Mouse (Mus musculus) lung, postnatal 0 days (tissue): ENCODE results near the gene 6030468B19Rik. TPM values are rescaled to one million over a fixed set of nuclear protein-coding genes. Genes with fewer than 3 reads are reported as not detected.

Experiments used
- ATAC-seq: fragments of 200-750 bp; cut with Nextera tagmentation; 2 replicates; pipeline ENCODE4 v1.8.0; 2017; ENCODE audit warnings: moderate library complexity
- DNase-seq: peaks from one replicate; pipeline ENCODE4 v3.0.0-alpha.2; 2016; ENCODE audit warnings: low spot score
- H3K27ac ChIP-seq: fragments of 300-500 bp; sonication (generic); 2 replicates; pipeline ENCODE4 v1.5.1; 2014; ENCODE audit warnings: antibody characterized with exemption, mild to moderate bottlenecking, low read length, mixed read lengths
- H3K27me3 ChIP-seq: fragments of 300-500 bp; sonication (generic); replicated peaks from 2 replicates; pipeline ENCODE4 v1.6.1; 2014; ENCODE audit warnings: low read length, mixed read lengths; ENCODE audit not compliant: insufficient read depth
- H3K36me3 ChIP-seq: fragments of 300-500 bp; sonication (generic); 2 replicates; pipeline ENCODE4 v1.6.1; 2014; ENCODE audit warnings: low read length, mixed read lengths; ENCODE audit not compliant: insufficient read depth
- H3K4me1 ChIP-seq: fragments of 300-500 bp; sonication (generic); 2 replicates; pipeline ENCODE4 v1.6.1; 2014; ENCODE audit warnings: antibody characterized with exemption, low read depth, low read length, mixed read lengths; ENCODE audit not compliant: insufficient read depth
- H3K4me2 ChIP-seq: fragments of 300-500 bp; sonication (generic); replicated peaks from 2 replicates; pipeline ENCODE4 v1.6.1; 2014; ENCODE audit warnings: low read depth, mild to moderate bottlenecking, low read length, moderate library complexity, mixed read lengths
- H3K4me3 ChIP-seq: fragments of 300-500 bp; sonication (generic); 2 replicates; pipeline ENCODE4 v1.5.1; 2014; ENCODE audit warnings: low read depth, low read length
- H3K9ac ChIP-seq: fragments of 300-500 bp; sonication (generic); replicated peaks from 2 replicates; pipeline ENCODE4 v1.6.1; 2014; ENCODE audit warnings: low read depth, mild to moderate bottlenecking
- H3K9me3 ChIP-seq: fragments of 300-500 bp; sonication (generic); 2 replicates; pipeline ENCODE4 v1.6.1; 2016; ENCODE audit warnings: low read length, mixed read lengths
- CTCF ChIP-seq: IDR thresholded peaks from 2 replicates; pipeline ENCODE4 v1.5.1; 2016; ENCODE audit warnings: antibody characterized with exemption, mild to moderate bottlenecking
- EP300 ChIP-seq: IDR thresholded peaks from 2 replicates; pipeline ENCODE4 v1.6.1; 2016; ENCODE audit warnings: antibody characterized with exemption, mild to moderate bottlenecking, control low read depth
- WGBS: fragments of 180-500 bp; shearing (Covaris S2); extraction: QIAGEN DNeasy Blood & Tissue Kit; methylation state at CpG from one replicate; pipeline ENCODE4 v1.1.7; 2014; 5-methylcytosine and 5-hydroxymethylcytosine counted together
- polyA plus RNA-seq: library from polyadenylated mRNA; unstranded; fragments of >200 nt; fragmentation: Nextera tagmentation; extraction: Ambion mirVana; gene quantifications from 2 replicates; pipeline ENCODE4 v1.2.1, GENCODE M21; 2015

Gene 6030468B19Rik
- polyA plus RNA-seq, 1 experiment from 2014 or later = not detected

DNA sequence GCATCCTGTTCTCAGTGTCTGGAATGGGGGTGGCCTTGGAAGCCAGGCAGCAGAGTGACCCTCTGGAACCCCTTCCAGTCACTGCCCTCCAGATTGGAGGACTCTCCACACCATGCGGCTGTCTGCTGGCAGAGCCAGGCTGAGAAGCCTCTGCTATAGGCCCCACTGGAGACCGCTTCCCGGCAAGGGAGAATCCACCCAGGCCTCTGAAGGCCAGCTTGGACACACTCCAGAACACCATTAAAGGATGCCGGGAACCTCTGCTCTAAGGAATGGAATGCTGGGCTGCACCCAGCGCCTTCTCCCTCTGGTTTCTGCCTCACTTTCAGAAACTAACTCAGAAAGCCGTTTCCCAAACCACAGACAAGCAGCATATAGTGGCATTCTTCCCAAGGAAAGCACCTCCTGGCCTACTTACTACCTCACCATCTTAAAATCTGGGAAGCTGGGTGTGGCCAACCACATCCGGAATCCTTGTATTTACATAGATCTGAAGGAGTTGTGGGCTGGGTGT is 25.3 kb downstream of the 6030468B19Rik start:
- Histone ChIP-seq H3K27me3 (no peaks in the 10 kb centered on the region), H3K4me1 (peaks cover 39% of the 10 kb centered on the region), H3K36me3 (no peaks in the 10 kb centered on the region), H3K9ac (no peak overlapping the region), H3K9me3 (no peaks in the 10 kb centered on the region), H3K4me2 (no peak overlapping the region), H3K27ac (peak overlapping the region; percentile 39), H3K4me3 (no peak overlapping the region)
- DNase-seq (peak; percentile 58), ATAC-seq (no peak)
- 32% methylated on average over 7 of the region's 7 CpGs for WGBS
- peak; percentile 36; the same call in 1 of the 2 replicates for TF ChIP-seq EP300
- no peak for TF ChIP-seq CTCF

DNA sequence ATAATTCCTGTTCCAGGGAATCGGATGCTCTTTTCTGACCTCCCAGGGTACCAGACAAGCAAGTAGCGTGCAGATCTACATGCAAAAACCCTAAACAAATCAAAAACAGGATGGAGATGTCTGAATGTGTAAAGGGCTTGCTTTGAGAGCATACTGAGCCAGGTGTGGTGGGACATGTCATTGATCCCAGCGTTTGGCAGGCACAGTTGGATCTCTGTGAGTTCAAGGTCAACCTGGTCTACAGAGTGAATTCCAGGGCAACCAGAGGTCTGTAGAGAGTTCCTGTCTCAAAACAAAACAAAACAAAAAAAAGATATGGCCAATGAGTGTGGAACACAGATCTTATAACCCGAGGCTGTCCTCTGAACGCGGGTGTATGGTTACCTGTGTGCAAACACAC is 26.0 kb downstream of the 6030468B19Rik start:
- 81% methylated on average over 6 of the region's 6 CpGs for WGBS
- Histone ChIP-seq H3K9me3 (no peaks in the 10 kb centered on the region), H3K36me3 (no peaks in the 10 kb centered on the region), H3K27ac (0 out of 2 replicates have a peak overlapping the region, but pooled peaks have one; percentile 39), H3K4me1 (peaks cover 43% of the 10 kb centered on the region), H3K27me3 (no peaks in the 10 kb centered on the region), H3K4me3 (no peak overlapping the region), H3K4me2 (no peak overlapping the region), H3K9ac (no peak overlapping the region)
- DNase-seq = no peak
- ATAC-seq = no peak
- TF ChIP-seq CTCF = no peak
- no peak for TF ChIP-seq EP300

- no peaks in the 10 kb centered on the region for H3K27me3 ChIP-seq
- ATAC-seq (peak; percentile 82), DNase-seq (peak; percentile 88)
- no peaks in the 10 kb centered on the region for H3K36me3 ChIP-seq
- H3K9ac ChIP-seq = no peak overlapping the region
- peaks cover 52% of the 10 kb centered on the region for H3K4me1 ChIP-seq
- H3K9me3 ChIP-seq = no peaks in the 10 kb centered on the region
- WGBS = 4% methylated on average over 23 of the region's 23 CpGs
- 0 out of 2 replicates have a peak overlapping the region, but pooled peaks have one; percentile 0 for H3K4me3 ChIP-seq
- H3K4me2 ChIP-seq = peak overlapping the region; percentile 63
- no peak for TF ChIP-seq EP300
- TF ChIP-seq CTCF = peak; percentile 97
- peak overlapping the region; percentile 1; the same call in 1 of the 2 replicates for H3K27ac ChIP-seq
Observed at GRCm38 (mm10) chr11:117824060-117824969, 26.9 kb downstream of the 6030468B19Rik start.

GRCm38 (mm10) chr11:117825333-117826101 is 28.1 kb downstream of the 6030468B19Rik start, which contains the start of the genes Afmid and Tk1:
Gene Afmid, plus strand, starts transcription at chr11:117825924.
Gene Tk1, minus strand, starts transcription at chr11:117826092.
- WGBS = under 1% methylated on average over 34 of the region's 34 CpGs
- H3K4me1 ChIP-seq = peaks cover 62% of the 10 kb centered on the region
- peak within 1 kb of the TSS; percentile 27; the same call in 1 of the 2 replicates for H3K4me3 ChIP-seq
- H3K27ac ChIP-seq = peak within 1 kb of the TSS; percentile 43
- H3K9me3 ChIP-seq = no peaks in the 10 kb centered on the region
- H3K4me2 ChIP-seq = peak within 1 kb of the TSS; percentile 63
- peak; percentile 92 for DNase-seq
- no peaks in the 10 kb centered on the region for H3K36me3 ChIP-seq
- peak; percentile 32 for ATAC-seq
- peak within 1 kb of the TSS; percentile 20; the same call in 1 of the 2 replicates for H3K9ac ChIP-seq
- TF ChIP-seq EP300 (no peak), CTCF (no peak)
- no peaks in the 10 kb centered on the region for H3K27me3 ChIP-seq

DNA sequence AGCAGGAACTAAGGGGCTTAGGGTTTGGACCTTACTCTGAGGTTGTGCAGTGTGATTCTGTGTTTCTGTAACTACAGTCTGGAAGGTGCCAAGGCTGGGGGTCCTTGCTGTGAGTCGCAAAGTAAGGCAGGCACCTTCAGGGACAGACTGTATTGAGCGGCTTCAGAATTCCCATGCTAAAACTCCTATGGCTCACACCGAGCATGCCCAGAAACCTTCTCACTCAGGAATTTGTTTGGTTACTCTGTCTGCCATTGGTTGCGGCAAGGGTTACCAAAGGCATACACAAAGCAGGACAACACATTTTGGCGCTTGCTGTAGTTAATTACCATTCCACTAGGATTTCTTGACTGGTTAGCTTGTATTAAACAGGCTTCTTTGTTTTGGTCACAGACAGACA is 28.7 kb downstream of the 6030468B19Rik start:
- Histone ChIP-seq H3K9ac (peak overlapping the region; percentile 20; the same call in 1 of the 2 replicates), H3K27me3 (no peaks in the 10 kb centered on the region), H3K4me2 (peak overlapping the region; percentile 63), H3K36me3 (no peaks in the 10 kb centered on the region), H3K4me3 (peak overlapping the region; percentile 27; the same call in 1 of the 2 replicates), H3K9me3 (no peaks in the 10 kb centered on the region), H3K4me1 (peaks cover 65% of the 10 kb centered on the region), H3K27ac (peak overlapping the region; percentile 43)
- DNase-seq (peak; percentile 49), ATAC-seq (no peak)
- TF ChIP-seq CTCF (no peak), EP300 (no peak)
- WGBS = 12% methylated on average over 5 of the region's 5 CpGs
